Mouse (Mus musculus) midbrain, embryonic 16.5 days (tissue): ENCODE measurements around the gene Zbtb7b. TPM values are rescaled to one million over a fixed set of nuclear protein-coding genes. Genes with fewer than 3 reads are reported as not detected.

Source experiments
- ATAC-seq: fragments of 200-750 bp; cut with Nextera tagmentation; 2 replicates; pipeline ENCODE4 v1.8.0; 2017; ENCODE audit warnings: moderate TSS enrichment
- H3K27ac ChIP-seq: fragments of 300-500 bp; sonication (generic); 2 replicates; pipeline ENCODE4 v1.5.1; 2014; ENCODE audit warnings: mild to moderate bottlenecking, low read length, mixed read lengths
- H3K27me3 ChIP-seq: fragments of 300-500 bp; sonication (generic); 2 replicates; pipeline ENCODE4 v1.6.1; 2014; ENCODE audit warnings: low read depth, low read length, mixed read lengths; ENCODE audit not compliant: control insufficient read depth, insufficient read depth
- H3K36me3 ChIP-seq: fragments of 300-500 bp; sonication (generic); 2 replicates; pipeline ENCODE4 v1.6.1; 2014; ENCODE audit warnings: mild to moderate bottlenecking, low read length, moderate library complexity, mixed read lengths; ENCODE audit not compliant: control insufficient read depth, insufficient read depth
- H3K4me1 ChIP-seq: fragments of 300-500 bp; sonication (generic); 2 replicates; pipeline ENCODE4 v1.6.1; 2014; ENCODE audit warnings: mild to moderate bottlenecking, low read length, mixed read lengths; ENCODE audit not compliant: control insufficient read depth, insufficient read depth
- H3K4me2 ChIP-seq: fragments of 300-500 bp; sonication (generic); 2 replicates; pipeline ENCODE4 v1.6.1; 2014; ENCODE audit warnings: mild to moderate bottlenecking, low read length, mixed read lengths
- H3K4me3 ChIP-seq: fragments of 300-500 bp; sonication (generic); 2 replicates; pipeline ENCODE4 v1.5.1; 2014; ENCODE audit warnings: low read depth, mild to moderate bottlenecking, low read length, moderate library complexity, mixed read lengths
- H3K9ac ChIP-seq: fragments of 300-500 bp; sonication (generic); 2 replicates; pipeline ENCODE4 v1.6.1; 2014; ENCODE audit warnings: low read depth, low read length, mixed read lengths
- H3K9me3 ChIP-seq: fragments of 300-500 bp; sonication (generic); replicated peaks from 2 replicates; pipeline ENCODE4 v1.6.1; 2014; ENCODE audit warnings: mild to moderate bottlenecking, low read length, mixed read lengths; ENCODE audit not compliant: control insufficient read depth, poor library complexity, severe bottlenecking
- WGBS: fragments of 180-500 bp; shearing (Covaris S2); extraction: QIAGEN DNeasy Blood & Tissue Kit; methylation state at CpG from one replicate; pipeline ENCODE4 v1.1.7; 2014; 5-methylcytosine and 5-hydroxymethylcytosine counted together
- polyA plus RNA-seq: library from polyadenylated mRNA; unstranded; fragments of >200 nt; fragmentation: Nextera tagmentation; extraction: Ambion mirVana; gene quantifications from 2 replicates; pipeline ENCODE4 v1.2.1, GENCODE M21; 2015

Zbtb7b gene
- polyA plus RNA-seq, 1 experiment from 2014 or later = 0.49 TPM

DNA sequence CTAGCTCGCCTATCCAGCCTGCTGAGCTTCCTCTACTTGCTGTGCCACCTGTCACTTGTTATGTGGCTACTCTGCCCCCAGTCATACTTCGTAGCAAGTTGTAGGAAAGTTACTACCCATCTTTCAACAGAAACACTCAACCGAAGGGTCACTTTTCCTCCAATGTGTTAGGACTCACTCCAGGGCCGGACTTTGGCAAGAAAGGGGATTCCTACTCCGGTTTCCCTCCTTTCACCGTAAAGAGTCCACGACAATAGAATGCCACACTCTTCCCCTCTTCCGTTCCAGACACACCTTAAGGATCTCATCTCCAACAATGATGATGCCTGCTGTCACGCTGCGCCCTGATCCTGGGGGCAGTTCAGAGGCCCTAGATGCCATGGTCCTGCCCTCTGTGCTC is 16.3 kb upstream of the Zbtb7b start:
- WGBS = 78% methylated on average over 10 of the region's 10 CpGs
- peak overlapping the region; percentile 65 for H3K9ac ChIP-seq
- peaks cover 11% of the 10 kb centered on the region for H3K4me1 ChIP-seq
- ATAC-seq = no peak
- peak overlapping the region; percentile 48 for H3K4me3 ChIP-seq
- no peaks in the 10 kb centered on the region for H3K9me3 ChIP-seq
- H3K27me3 ChIP-seq = no peaks in the 10 kb centered on the region
- H3K4me2 ChIP-seq = peak overlapping the region; percentile 85
- peak overlapping the region; percentile 65 for H3K27ac ChIP-seq
- H3K36me3 ChIP-seq = peaks cover 10% of the 10 kb centered on the region; the same call in 1 of the 2 replicates

DNA sequence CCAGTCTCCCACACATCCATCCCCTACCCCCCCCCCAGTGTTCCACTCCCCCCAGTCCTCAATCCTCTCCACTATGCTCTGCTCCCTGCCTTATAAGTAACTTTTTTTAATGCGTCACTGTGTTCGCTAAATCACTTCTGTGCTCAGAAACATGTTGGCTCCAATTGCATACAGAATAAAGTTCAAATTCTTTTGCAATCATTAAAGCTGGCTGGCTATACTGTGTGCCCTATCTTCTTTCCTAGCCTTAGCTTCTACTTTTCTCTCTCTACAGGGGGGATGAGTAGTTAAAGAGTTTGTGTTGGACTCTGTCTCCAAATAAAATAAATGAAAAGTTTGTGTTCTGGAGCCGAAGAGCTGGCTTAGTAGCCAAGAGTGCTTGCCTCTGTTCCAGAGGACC is 15.1 kb upstream of the Zbtb7b start:
- H3K27me3 ChIP-seq = no peaks in the 10 kb centered on the region
- WGBS = 90% methylated on average over 3 of the region's 3 CpGs
- H3K9me3 ChIP-seq = no peaks in the 10 kb centered on the region
- peaks cover 7% of the 10 kb centered on the region; the same call in 1 of the 2 replicates for H3K36me3 ChIP-seq
- no peak overlapping the region for H3K27ac ChIP-seq
- no peak for ATAC-seq
- H3K4me1 ChIP-seq = peaks cover 11% of the 10 kb centered on the region
- no peak overlapping the region for H3K4me3 ChIP-seq
- H3K9ac ChIP-seq = no peak overlapping the region
- no peak overlapping the region for H3K4me2 ChIP-seq

GRCm38 (mm10) chr3:89408448-89408847 is 13.9 kb upstream of the Zbtb7b start:
- 64% methylated on average over 16 of the region's 16 CpGs for WGBS
- H3K4me1 ChIP-seq = peaks cover 11% of the 10 kb centered on the region

DNA sequence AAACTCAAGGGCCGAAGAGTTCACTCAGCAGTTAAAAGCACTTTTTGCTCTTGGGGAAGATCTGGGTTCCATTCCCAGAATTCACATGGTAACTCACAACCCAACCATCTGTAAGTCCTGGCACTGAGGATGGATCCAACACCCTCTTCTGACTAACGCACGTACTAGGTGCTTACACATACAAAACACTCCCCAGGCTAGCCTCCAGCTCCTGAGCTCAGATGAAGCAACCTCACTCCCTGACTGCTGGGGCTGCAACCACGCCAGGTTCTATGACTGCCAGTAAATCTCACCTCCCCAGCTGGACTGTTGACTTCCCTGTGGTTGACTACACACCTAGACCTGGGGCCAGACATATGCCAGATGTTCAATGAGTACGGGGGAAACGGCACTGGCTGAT is 12.3 kb upstream of the Zbtb7b start:
- Histone ChIP-seq H3K4me1 (peaks cover 7% of the 10 kb centered on the region), H3K9me3 (no peaks in the 10 kb centered on the region), H3K4me3 (no peak overlapping the region), H3K4me2 (no peak overlapping the region), H3K9ac (no peak overlapping the region), H3K27me3 (no peaks in the 10 kb centered on the region), H3K36me3 (peaks cover 13% of the 10 kb centered on the region), H3K27ac (no peak overlapping the region)
- WGBS = 93% methylated on average over 6 of the region's 6 CpGs
- ATAC-seq = no peak

More at GRCm38 (mm10) chr3:89408448-89408847, 13.9 kb upstream of the Zbtb7b start:
- no peaks in the 10 kb centered on the region for H3K27me3 ChIP-seq
- H3K4me2 ChIP-seq = no peak overlapping the region
- H3K36me3 ChIP-seq = peaks cover 10% of the 10 kb centered on the region
- H3K9me3 ChIP-seq = no peaks in the 10 kb centered on the region
- H3K4me3 ChIP-seq = no peak overlapping the region
- no peak overlapping the region for H3K27ac ChIP-seq
- no peak for ATAC-seq
- H3K9ac ChIP-seq = no peak overlapping the region

DNA sequence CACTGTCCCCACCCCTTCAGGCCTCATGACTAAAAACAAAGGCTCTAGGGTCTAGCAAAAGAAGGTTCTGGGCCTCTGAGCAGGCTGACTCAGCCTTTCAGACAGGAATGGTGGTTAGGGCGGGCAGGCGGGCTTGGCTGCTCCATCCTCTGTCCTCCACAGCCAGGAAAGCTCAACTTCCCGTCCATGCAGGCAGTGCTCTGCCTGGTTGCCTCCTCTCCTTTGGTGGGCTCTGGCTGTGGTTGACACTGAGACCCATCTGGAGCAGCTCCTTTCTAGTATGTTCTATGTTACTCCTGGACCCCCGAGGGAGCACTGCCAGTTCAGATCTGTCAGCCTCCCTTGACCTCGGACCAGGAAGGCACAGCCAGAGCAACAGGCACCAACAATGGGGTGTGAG is 8.1 kb upstream of the Zbtb7b start, which contains the start of gene Lenep:
Gene Lenep, minus strand, starts transcription at position 101 of the 400 bp plus-strand sequence.
- Histone ChIP-seq H3K9ac (no peak within 1 kb of the TSS), H3K4me3 (no peak within 1 kb of the TSS), H3K27ac (no peak within 1 kb of the TSS), H3K4me1 (no peaks in the 10 kb centered on the region), H3K4me2 (no peak within 1 kb of the TSS), H3K36me3 (peaks cover 9% of the 10 kb centered on the region), H3K27me3 (no peaks in the 10 kb centered on the region), H3K9me3 (no peaks in the 10 kb centered on the region)
- WGBS = 79% methylated on average over 5 of the region's 5 CpGs
- ATAC-seq = no peak

- no peak for ATAC-seq
- Histone ChIP-seq H3K4me2 (no peak overlapping the region), H3K36me3 (peaks cover 9% of the 10 kb centered on the region), H3K4me1 (peaks cover 4% of the 10 kb centered on the region), H3K9me3 (no peaks in the 10 kb centered on the region), H3K27ac (no peak overlapping the region), H3K27me3 (peaks cover under 1% of the 10 kb centered on the region; the same call in 1 of the 2 replicates), H3K9ac (no peak overlapping the region), H3K4me3 (no peak overlapping the region)
- WGBS = 91% methylated on average over 7 of the region's 7 CpGs
These were observed 6.8 kb upstream of the Zbtb7b start for GRCm38 (mm10) chr3:89401329-89401728.

DNA sequence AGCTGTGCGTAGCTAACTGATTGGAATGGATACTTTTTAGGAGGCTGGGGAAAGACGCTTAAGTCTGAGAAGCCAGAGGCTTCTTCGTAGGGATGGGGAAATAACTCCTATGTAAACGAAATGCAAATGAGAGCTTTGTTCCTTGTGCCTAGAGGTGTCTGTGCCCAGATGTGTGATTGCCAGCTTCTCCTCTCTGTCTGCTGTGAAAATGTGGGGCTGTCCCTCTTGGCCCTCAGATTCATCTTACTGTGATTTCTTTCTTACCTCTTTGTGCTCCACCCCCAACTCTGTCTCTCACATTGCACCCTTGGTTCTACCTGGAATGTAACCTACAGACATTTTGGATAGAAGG is 2.1 kb upstream of the Zbtb7b start:
- Histone ChIP-seq H3K4me2 (peak overlapping the region; percentile 99), H3K4me1 (peaks cover 51% of the 10 kb centered on the region), H3K36me3 (peaks cover 3% of the 10 kb centered on the region; the same call in 1 of the 2 replicates), H3K4me3 (peak overlapping the region; percentile 38), H3K27me3 (peaks cover 25% of the 10 kb centered on the region), H3K9me3 (no peaks in the 10 kb centered on the region), H3K27ac (no peak overlapping the region), H3K9ac (peak overlapping the region; percentile 10; the same call in 1 of the 2 replicates)
- 0% methylated on average over 4 of the region's 4 CpGs for WGBS
- no peak for ATAC-seq

GRCm38 (mm10) chr3:89395806-89396653 is 1.5 kb upstream of the Zbtb7b start:
- Histone ChIP-seq H3K36me3 (no peaks in the 10 kb centered on the region), H3K27ac (no peak overlapping the region), H3K4me3 (peak overlapping the region; percentile 38), H3K4me1 (peaks cover 57% of the 10 kb centered on the region), H3K4me2 (peak overlapping the region; percentile 99), H3K27me3 (peaks cover 25% of the 10 kb centered on the region), H3K9me3 (no peaks in the 10 kb centered on the region), H3K9ac (peak overlapping the region; percentile 59)
- WGBS = under 1% methylated on average over 35 of the region's 44 CpGs
- no peak for ATAC-seq

DNA sequence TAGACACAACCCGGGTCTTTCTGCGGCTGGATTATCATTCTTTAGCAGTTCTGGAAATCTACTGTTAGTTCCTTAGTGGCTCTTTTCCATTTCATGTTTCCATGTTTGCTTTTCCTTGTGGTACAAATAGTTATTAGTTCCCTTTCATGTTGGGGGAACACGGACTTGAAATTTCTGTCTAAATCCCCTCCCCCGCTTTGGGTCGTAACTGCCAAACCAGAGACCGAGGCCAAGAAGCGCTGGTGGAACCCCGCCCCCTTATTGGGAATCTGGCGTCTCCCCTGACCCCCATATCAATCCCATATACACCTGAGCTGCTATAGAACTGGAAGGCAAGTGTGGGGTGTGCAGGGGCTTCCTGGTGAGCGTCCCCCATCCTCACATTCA is 836 bp upstream of the Zbtb7b start:
- no peak overlapping the region; the same call in 1 of the 2 replicates for H3K9ac ChIP-seq
- peaks cover 60% of the 10 kb centered on the region for H3K4me1 ChIP-seq
- no peaks in the 10 kb centered on the region for H3K9me3 ChIP-seq
- peak overlapping the region; percentile 55 for H3K4me3 ChIP-seq
- H3K27me3 ChIP-seq = peaks cover 25% of the 10 kb centered on the region
- no peak overlapping the region for H3K27ac ChIP-seq
- ATAC-seq = no peak
- H3K4me2 ChIP-seq = peak overlapping the region; percentile 99
- no peaks in the 10 kb centered on the region for H3K36me3 ChIP-seq
- 2% methylated on average over 10 of the region's 10 CpGs for WGBS
